Comparison of ENCODE assay signal across 8 mouse cellular contexts in the genomic region with DNA sequence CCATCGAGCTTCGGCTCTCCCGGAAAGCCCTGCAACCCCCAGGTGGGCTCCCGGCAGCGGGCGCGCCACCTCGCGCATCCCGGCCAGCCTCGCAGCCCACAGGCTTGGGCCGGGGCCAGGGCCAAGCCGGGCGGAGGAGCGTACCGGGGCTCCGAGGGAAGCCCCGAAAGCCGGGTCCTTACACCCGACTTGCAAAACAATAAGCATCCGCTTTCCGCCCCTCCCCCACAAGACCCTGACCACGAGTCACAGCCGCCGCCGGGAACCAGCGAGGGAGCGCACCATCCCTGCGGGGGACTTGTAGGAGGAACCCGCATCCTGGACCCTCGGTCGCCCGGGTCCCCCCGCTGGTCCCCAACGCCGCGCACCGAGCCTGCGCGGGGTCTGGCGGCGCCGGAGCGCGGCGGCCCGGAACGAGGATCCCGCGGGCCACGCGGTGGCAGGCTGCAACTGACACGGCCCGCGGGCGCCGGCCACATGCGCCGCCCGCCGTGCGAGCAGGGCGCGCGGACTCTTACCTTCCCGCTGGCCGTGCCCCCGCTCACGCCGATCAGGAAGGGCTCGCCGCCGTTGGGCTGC. TPM values are rescaled to one million over a fixed set of nuclear protein-coding genes. Genes with fewer than 3 reads are reported as not detected.
DNase-seq lines count a peak whose midpoint lies in the region; ATAC-seq and TF ChIP-seq lines count a peak whose summit lies in the region.

No protein-coding gene starts in this region.

- under 1% methylated on average over 70 of the region's 73 CpGs for WGBS in embryonic facial prominence, embryonic 12.5 days

- H3K27me3 ChIP-seq in E14TG2a.4 (ENCODE audit: insufficient read depth, low read length): peaks cover 20% of the 10 kb centered on the region
- peaks cover 4% of the 10 kb centered on the region; the same call in 1 of the 2 replicates for H3K27me3 ChIP-seq in embryonic facial prominence, embryonic 12.5 days
- H3K27me3 ChIP-seq in megakaryocyte, embryonic 14.5 days (replicated peaks): no peaks in the 10 kb centered on the region

- H3K27ac ChIP-seq in embryonic facial prominence, embryonic 12.5 days: peak overlapping the region; percentile 96

- H3K4me3 ChIP-seq in E14TG2a.4 (replicated peaks; ENCODE audit: low read length): peak overlapping the region; percentile 97
- peak overlapping the region; percentile 93 for H3K4me3 ChIP-seq in embryonic facial prominence, embryonic 12.5 days
- peak overlapping the region; percentile 98 for H3K4me3 ChIP-seq in megakaryocyte, embryonic 14.5 days (replicated peaks)

- peak; percentile 79 for DNase-seq in adrenal gland, postnatal 10 days
- DNase-seq in heart, postnatal 14 days: peak; percentile 62 to 64
- peak; percentile 59 to 75 for DNase-seq in left cerebral cortex, postnatal 14 days (ENCODE audit: low spot score in 2 of 2)
- DNase-seq in right cerebral cortex, postnatal 14 days: peak; percentile 75
- no peak for DNase-seq in c-Kit-positive CD71-positive TER-119-positive erythroid progenitor cells, embryonic 14.5 days (ENCODE audit: low spot score)

- H3K4me2 ChIP-seq in embryonic facial prominence, embryonic 12.5 days (replicated peaks): peak overlapping the region; percentile 73

- no peaks in the 10 kb centered on the region for H3K9me3 ChIP-seq in E14TG2a.4 (ENCODE audit: low read length)
- no peaks in the 10 kb centered on the region for H3K9me3 ChIP-seq in embryonic facial prominence, embryonic 12.5 days
- H3K9me3 ChIP-seq in megakaryocyte, embryonic 14.5 days: no peaks in the 10 kb centered on the region

- peak; percentile 43 for ATAC-seq in embryonic facial prominence, embryonic 12.5 days (ENCODE audit: insufficient number of reproducible peaks, insufficient read depth, low FRiP score, low TSS enrichment)

- intact Hi-C loops in heart, postnatal 14 days (cut with DNase I): loop anchor here (2.0 kb wide), 2 partner anchors 50 to 64 kb away; no protein-coding TSS in a partner anchor
- intact Hi-C loops in left cerebral cortex, postnatal 14 days (cut with DNase I): loop anchor here (2.0 kb wide), 1 partner anchor 52 kb away; no protein-coding TSS in a partner anchor

- H3K4me1 ChIP-seq in E14TG2a.4 (replicated peaks; ENCODE audit: low read depth, low read length): peaks cover 75% of the 10 kb centered on the region
- peaks cover 6% of the 10 kb centered on the region; the same call in 1 of the 2 replicates for H3K4me1 ChIP-seq in embryonic facial prominence, embryonic 12.5 days
- H3K4me1 ChIP-seq in megakaryocyte, embryonic 14.5 days: peaks cover 77% of the 10 kb centered on the region

- TF ChIP-seq CTCF in E14TG2a.4 (conservative IDR thresholded peaks at IDR 0.05; ENCODE audit: low read length): no peak

- peaks cover 20% of the 10 kb centered on the region for H3K36me3 ChIP-seq in E14TG2a.4 (ENCODE audit: insufficient read depth, low read length)
- no peaks in the 10 kb centered on the region for H3K36me3 ChIP-seq in embryonic facial prominence, embryonic 12.5 days
- peaks cover 9% of the 10 kb centered on the region for H3K36me3 ChIP-seq in megakaryocyte, embryonic 14.5 days (replicated peaks; ENCODE audit: low read length)

- peak overlapping the region; percentile 86 for H3K9ac ChIP-seq in embryonic facial prominence, embryonic 12.5 days

RNA-seq across cellular contexts. Expression of gene Uck2, which starts 0.8 kb away (rescaled TPM):
- total RNA-seq in adrenal gland, postnatal 10 days (2021): 10 to 100 TPM; 51.6 to 53.4 TPM
- polyA plus RNA-seq in embryonic facial prominence, embryonic 12.5 days (2016; fragmentation: Nextera tagmentation; extraction: Ambion mirVana): 91.9 and 98.2 TPM in 2 replicates
- total RNA-seq in heart, postnatal 14 days (2021): 10 to 100 TPM; 47.3 to 54.5 TPM
- total RNA-seq in left cerebral cortex, postnatal 14 days (2021): 10 to 100 TPM; 74.1 to 81.2 TPM
- 367 and 525 TPM in 2 replicates for polyA plus RNA-seq in megakaryocyte, embryonic 14.5 days (2012; ENCODE audit: insufficient read depth, low replicate concordance)

RNA-seq across cellular contexts. Expression of gene Tmco1, which starts 23.8 kb away (rescaled TPM):
- total RNA-seq in adrenal gland, postnatal 10 days (2021): 100 to 1,000 TPM; 107 to 109 TPM
- 64.6 and 66.3 TPM in 2 replicates for polyA plus RNA-seq in embryonic facial prominence, embryonic 12.5 days (2016; fragmentation: Nextera tagmentation; extraction: Ambion mirVana)
- total RNA-seq in heart, postnatal 14 days (2021): 10 to 100 TPM; 80.6 to 86.5 TPM
- total RNA-seq in left cerebral cortex, postnatal 14 days (2021): 10 to 100 TPM; 44.0 to 46.4 TPM
- polyA plus RNA-seq in megakaryocyte, embryonic 14.5 days (2012; ENCODE audit: insufficient read depth, low replicate concordance): 15.5 and 56.2 TPM in 2 replicates
